Mouse (Mus musculus) layer of hippocampus, adult 18-20 months (tissue): Measurements from ENCODE around the gene Spata6. TPM values are rescaled to one million over a fixed set of nuclear protein-coding genes. Genes with fewer than 3 reads are reported as not detected.

Experiments used
- DNase-seq, 2 experiments: peaks; one replicate each; pipeline ENCODE4 v3.0.0; 2022; ENCODE audit warnings: low spot score in 2 of 2
- long read RNA-seq: library from polyadenylated mRNA; stranded (forward); transcript quantifications from one replicate; pipeline ENCODE4 v2.0.0, GENCODE M21; 2021
- total RNA-seq, 2 experiments: library from RNA; stranded (reverse); gene quantifications; 2 replicates each; pipeline ENCODE4 v1.2.3; 2021

Spata6 gene
- total RNA-seq, result 1 to 10 TPM; 4.3 to 4.9 TPM
- long read RNA-seq, partial matches to known transcripts, result 0 of 2 reads
- long read RNA-seq, other reads (novel, unspliced or antisense), result 0 of 2 reads

- peak; percentile 2 to 50 for DNase-seq
Observed at GRCm38 (mm10) chr4:111719776-111720661, at the start of gene Spata6. Gene Spata6, plus strand, starts transcription at chr4:111719984.

GRCm38 (mm10) chr4:111670566-111671421, 49.0 kb upstream of the Spata6 start:
- peak in 1 of 2 experiments; percentile 33 for DNase-seq

GRCm38 (mm10) chr4:111671440-111671839, 48.3 kb upstream of the Spata6 start:
- DNase-seq, result no peak

- DNase-seq, result no peak
Observed at GRCm38 (mm10) chr4:111673904-111674303, 45.9 kb upstream of the Spata6 start.

- no peak for DNase-seq
Observed at GRCm38 (mm10) chr4:111681926-111682325, 37.9 kb upstream of the Spata6 start.

GRCm38 (mm10) chr4:111682793-111683192, 37.0 kb upstream of the Spata6 start:
- DNase-seq, result no peak

- no peak for DNase-seq
Observed at GRCm38 (mm10) chr4:111683843-111684242, 35.9 kb upstream of the Spata6 start.

- DNase-seq, result no peak
Observed at GRCm38 (mm10) chr4:111685951-111686350, 33.8 kb upstream of the Spata6 start.

GRCm38 (mm10) chr4:111686951-111687350, 32.8 kb upstream of the Spata6 start:
- peak; percentile 17 to 63 for DNase-seq

GRCm38 (mm10) chr4:111687613-111688012, 32.2 kb upstream of the Spata6 start:
- peak; percentile 51 to 88 for DNase-seq

- DNase-seq, result no peak
Observed at GRCm38 (mm10) chr4:111691057-111691543, 28.7 kb upstream of the Spata6 start.

GRCm38 (mm10) chr4:111701381-111701780, 18.4 kb upstream of the Spata6 start:
- no peak for DNase-seq

- no peak for DNase-seq
Observed at GRCm38 (mm10) chr4:111704126-111704525, 15.7 kb upstream of the Spata6 start.

- DNase-seq, result no peak
Observed at GRCm38 (mm10) chr4:111704975-111705374, 14.8 kb upstream of the Spata6 start.

- no peak for DNase-seq
Observed at GRCm38 (mm10) chr4:111719296-111719695, 488 bp upstream of the Spata6 start.

- no peak for DNase-seq
Observed at GRCm38 (mm10) chr4:111720662-111721003, 849 bp downstream of the Spata6 start.

GRCm38 (mm10) chr4:111721121-111721840, 1.5 kb downstream of the Spata6 start:
- DNase-seq, result no peak

GRCm38 (mm10) chr4:111737551-111737950, 17.8 kb downstream of the Spata6 start:
- DNase-seq, result no peak

GRCm38 (mm10) chr4:111780533-111780932, 60.7 kb downstream of the Spata6 start:
- DNase-seq, result no peak

GRCm38 (mm10) chr4:111799892-111800291, 80.1 kb downstream of the Spata6 start:
- no peak for DNase-seq

- no peak for DNase-seq
Observed at GRCm38 (mm10) chr4:111803164-111803563, 83.4 kb downstream of the Spata6 start.
